Mouse (Mus musculus): Measurements from ENCODE around the gene Ppa2. TPM values are rescaled to one million over a fixed set of nuclear protein-coding genes. Genes with fewer than 3 reads are reported as not detected.

The Ppa2 gene
- total and polyA plus RNA-seq, 3 experiments = 33.6 to 36.3 TPM; not detected in 1

DNA sequence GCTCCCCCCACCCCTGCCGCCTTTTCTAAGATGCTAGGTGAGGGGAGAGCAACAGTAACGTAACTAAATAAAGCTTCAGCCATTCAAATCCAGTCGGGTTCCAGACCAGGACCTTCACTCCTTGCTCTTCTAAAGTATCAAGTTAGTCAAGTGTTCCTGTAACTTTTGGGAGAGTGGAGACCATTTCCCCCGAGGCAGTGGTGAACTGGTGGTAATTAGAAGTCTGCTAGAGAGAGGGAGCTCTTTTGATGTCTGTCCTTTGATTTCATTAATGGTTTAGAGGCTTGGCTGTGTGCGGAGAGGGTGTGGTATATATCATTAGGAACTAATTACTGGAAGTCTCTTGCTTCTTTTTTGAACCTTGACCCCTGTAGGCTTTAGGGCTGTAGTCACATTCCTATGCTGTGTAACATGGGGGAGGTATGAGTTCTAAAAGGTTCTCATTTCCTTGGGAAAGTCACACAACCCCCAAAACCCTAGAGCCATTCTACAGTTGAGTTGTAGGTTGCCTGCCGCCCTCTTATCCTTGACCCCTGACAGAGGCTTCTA is 47.6 kb downstream of the Ppa2 start:
- H3K4me3 ChIP-seq (ENCODE audit: control insufficient read depth in 1 of 2, insufficient read depth in 1 of 2, low read depth in 2 of 2, low read length in 2 of 2) = no peak overlapping the region
- H3K79me2 ChIP-seq (ENCODE audit: control insufficient read depth, insufficient read depth, low read length, poor library complexity) = no peaks in the 10 kb centered on the region
- no peaks in the 10 kb centered on the region for H3K4me1 ChIP-seq (ENCODE audit: control insufficient read depth in 1 of 2, insufficient read depth in 2 of 2, low read length in 2 of 2)
- H3K9ac ChIP-seq (ENCODE audit: control insufficient read depth, low read depth, low read length, poor library complexity, severe bottlenecking) = no peak overlapping the region
- TF ChIP-seq ZC3H11A (IDR thresholded peaks at IDR 0.05; ENCODE audit: low read depth, low read length) (no peak), MYC (IDR thresholded peaks at IDR 0.05; ENCODE audit: low read depth, low read length) (no peak), MYB (IDR thresholded peaks at IDR 0.05; ENCODE audit: low read depth, low read length) (no peak), JUND (IDR thresholded peaks at IDR 0.05; ENCODE audit: low read depth, low read length) (no peak), ZNF384 (IDR thresholded peaks at IDR 0.05; ENCODE audit: low read depth, low read length) (no peak)
- H3K27ac ChIP-seq (ENCODE audit: control insufficient read depth, low read depth, low read length) = no peak overlapping the region
- no peaks in the 10 kb centered on the region for H3K9me3 ChIP-seq (replicated peaks; ENCODE audit: insufficient read depth, low read length)
- no peaks in the 10 kb centered on the region for H3K27me3 ChIP-seq (ENCODE audit: control insufficient read depth in 1 of 2, insufficient read depth in 2 of 2, low read length in 2 of 2)
- no peaks in the 10 kb centered on the region for H3K36me3 ChIP-seq (ENCODE audit: control insufficient read depth in 1 of 2, insufficient read depth in 2 of 2, low read length in 2 of 2)
- DNase-seq (ENCODE audit: low read depth, low spot score) = no peak

DNA sequence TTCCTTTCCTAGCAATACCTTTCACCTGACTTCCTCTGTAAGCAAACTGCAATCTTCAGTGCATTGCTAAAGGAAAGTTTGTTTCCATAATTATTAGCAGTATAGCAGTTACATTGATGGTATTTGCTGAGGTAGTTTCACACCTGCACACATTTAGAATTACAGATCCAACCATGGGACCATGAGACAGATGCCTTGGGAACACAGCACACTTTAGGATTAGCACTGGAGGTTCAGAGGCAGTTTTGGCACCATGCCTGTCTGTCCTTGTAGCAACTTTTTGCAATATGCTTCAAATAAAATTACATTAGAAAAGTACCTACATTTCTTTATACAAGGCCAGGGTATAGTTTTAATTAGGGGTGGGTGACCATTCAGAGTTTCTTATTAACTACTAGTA is 48.1 kb downstream of the Ppa2 start:
- no peaks in the 10 kb centered on the region for H3K79me2 ChIP-seq (ENCODE audit: control insufficient read depth, insufficient read depth, low read length, poor library complexity)
- H3K4me3 ChIP-seq (ENCODE audit: control insufficient read depth in 1 of 2, insufficient read depth in 1 of 2, low read depth in 2 of 2, low read length in 2 of 2) = no peak overlapping the region
- TF ChIP-seq MXI1 (IDR thresholded peaks at IDR 0.05; ENCODE audit: low read depth, low read length) (no peak), HCFC1 (IDR thresholded peaks at IDR 0.05; ENCODE audit: low read depth, low read length) (no peak), BHLHE40 (IDR thresholded peaks at IDR 0.05; ENCODE audit: borderline replicate concordance, low read depth, low read length) (no peak), SIN3A (IDR thresholded peaks at IDR 0.05; ENCODE audit: low read length) (no peak), E2F4 (IDR thresholded peaks at IDR 0.05; ENCODE audit: borderline replicate concordance, low read depth, low read length) (no peak), JUND (IDR thresholded peaks at IDR 0.05; ENCODE audit: low read depth, low read length) (no peak), ELF1 (IDR thresholded peaks at IDR 0.05; ENCODE audit: low read depth, low read length) (no peak), CHD1 (IDR thresholded peaks at IDR 0.05; ENCODE audit: low read depth, low read length) (no peak), MYC (IDR thresholded peaks at IDR 0.05; ENCODE audit: low read depth, low read length) (no peak), TAL1 (IDR thresholded peaks at IDR 0.05; ENCODE audit: low read length) (no peak), SMC3 (IDR thresholded peaks at IDR 0.05; ENCODE audit: low read depth, low read length) (no peak), GABPA (IDR thresholded peaks at IDR 0.05; ENCODE audit: low read depth, low read length) (no peak), POLR2AphosphoS2 (IDR thresholded peaks at IDR 0.05; ENCODE audit: low read length) (no peak), EP300 (IDR thresholded peaks at IDR 0.05; ENCODE audit: low read depth in 1 of 2, low read length in 2 of 2) (no peak), POLR2A (IDR thresholded peaks at IDR 0.05; ENCODE audit: control insufficient read depth in 1 of 2, insufficient read depth in 1 of 2, low read depth in 1 of 2, low read length in 2 of 2, poor library complexity in 1 of 2) (no peak), MAFK (IDR thresholded peaks at IDR 0.05; ENCODE audit: borderline replicate concordance, low read depth, low read length) (no peak)
- H3K4me1 ChIP-seq (ENCODE audit: control insufficient read depth in 1 of 2, insufficient read depth in 2 of 2, low read length in 2 of 2) = no peaks in the 10 kb centered on the region
- DNase-seq (ENCODE audit: low read depth, low spot score) = no peak
- H3K9me3 ChIP-seq (replicated peaks; ENCODE audit: insufficient read depth, low read length) = no peaks in the 10 kb centered on the region
- H3K27ac ChIP-seq (ENCODE audit: control insufficient read depth, low read depth, low read length) = no peak overlapping the region
- no peaks in the 10 kb centered on the region for H3K36me3 ChIP-seq (ENCODE audit: control insufficient read depth in 1 of 2, insufficient read depth in 2 of 2, low read length in 2 of 2)
- no peaks in the 10 kb centered on the region for H3K27me3 ChIP-seq (ENCODE audit: control insufficient read depth in 1 of 2, insufficient read depth in 2 of 2, low read length in 2 of 2)
- H3K9ac ChIP-seq (ENCODE audit: control insufficient read depth, low read depth, low read length, poor library complexity, severe bottlenecking) = no peak overlapping the region

All from MEL (cell line).